In genomic region chr11:46036374-46036773, GRCm38 (mm10) we compare ENCODE assay signal across 24 mouse cellular contexts. TPM values are rescaled to one million over a fixed set of nuclear protein-coding genes. Genes with fewer than 3 reads are reported as not detected.
DNase-seq lines count a peak whose midpoint lies in the region; ATAC-seq and TF ChIP-seq lines count a peak whose summit lies in the region.
"Had no signal": no experiment of that assay in that cellular context is flagged by ENCODE, and none has a peak within 500 bp of the region (broad histone marks: within the 10 kb centered on the region; RNA-seq: fewer than 3 reads in every experiment).

No protein-coding gene starts in this region.

- TF ChIP-seq CTCF in liver, adult 2 months (IDR thresholded peaks at IDR 0.05; ENCODE audit: low read depth, low read length), result no peak
- TF ChIP-seq CTCF in liver, postnatal 0 days (IDR thresholded peaks at IDR 0.05; ENCODE audit: low read depth), result no peak

- TF ChIP-seq POLR2A in liver, adult 2 months (IDR thresholded peaks at IDR 0.05; ENCODE audit: extremely low read depth, insufficient read depth, low read length), result no peak

- ATAC-seq in liver, embryonic 11.5 days (replicated peaks; ENCODE audit: low FRiP score), result 0 out of 2 replicates have a peak, but pooled peaks have one; percentile 39
- no peak for ATAC-seq in liver, embryonic 12.5 days
- ATAC-seq in liver, postnatal 0 days, result peak; percentile 54
- ATAC-seq: activated CD4-positive, CD25-positive, alpha-beta regulatory T cell, adult 4 months; CD4-positive, CD25-positive, alpha-beta regulatory T cell, adult 4 months; Patski had no signal

- H3K9ac ChIP-seq in liver, adult 2 months (ENCODE audit: low read depth, low read length), result no peak overlapping the region
- H3K9ac ChIP-seq in liver, embryonic 11.5 days (ENCODE audit: low read depth, low read length), result no peak overlapping the region
- H3K9ac ChIP-seq in liver, embryonic 12.5 days, result no peak overlapping the region
- H3K9ac ChIP-seq in liver, postnatal 0 days (replicated peaks), result no peak overlapping the region

- peak; percentile 72 for DNase-seq in heart, adult 11 months
- DNase-seq in heart, adult 18-20 months, result no peak
- DNase-seq in liver, adult 2 months (ENCODE audit: extremely low read depth, low read depth, low spot score), result peak; percentile 45
- no peak for DNase-seq in liver
- no peak for DNase-seq in liver, embryonic 11.5 days (ENCODE audit: low spot score)
- DNase-seq in liver, postnatal 0 days, result no peak
- DNase-seq in MN1 (ENCODE audit: low spot score), result no peak
- DNase-seq: adrenal gland, adult 2 months; adrenal gland, adult 8-10 months; adrenal gland, postnatal 10 days; adrenal gland, postnatal 14 days; adrenal gland, postnatal 25 days; adrenal gland, postnatal 36 days; B cell, adult 2 months; cerebellum, adult 11 months; cerebellum, adult 11-12 months; cerebellum, adult 18-20 months had no signal

- H3K27me3 ChIP-seq in liver, adult 2 months (ENCODE audit: control insufficient read depth, insufficient read depth, low read length), result no peaks in the 10 kb centered on the region
- no peaks in the 10 kb centered on the region for H3K27me3 ChIP-seq in liver, embryonic 11.5 days (replicated peaks; ENCODE audit: control insufficient read depth, insufficient read depth, low read length)
- H3K27me3 ChIP-seq in liver, embryonic 12.5 days (replicated peaks), result 0 out of 2 replicates have a peak, but pooled peaks cover 4% of the 10 kb centered on the region
- H3K27me3 ChIP-seq in liver, postnatal 0 days (ENCODE audit: insufficient read depth, low read length), result no peaks in the 10 kb centered on the region
- H3K27me3 ChIP-seq: CH12.LX, Patski had no signal

- peaks cover 4% of the 10 kb centered on the region; the same call in 1 of the 2 replicates for H3K4me1 ChIP-seq in liver, adult 2 months (ENCODE audit: control insufficient read depth, insufficient read depth, low read length)
- no peaks in the 10 kb centered on the region for H3K4me1 ChIP-seq in liver, embryonic 11.5 days (replicated peaks; ENCODE audit: control insufficient read depth, insufficient read depth, low read length)
- 0 out of 2 replicates have a peak, but pooled peaks cover 6% of the 10 kb centered on the region for H3K4me1 ChIP-seq in liver, embryonic 12.5 days
- no peaks in the 10 kb centered on the region; the same call in 1 of the 2 replicates for H3K4me1 ChIP-seq in liver, postnatal 0 days (ENCODE audit: insufficient read depth)

- no peak for TF ChIP-seq EP300 in liver, postnatal 0 days (IDR thresholded peaks at IDR 0.05; ENCODE audit: low read depth)

- H3K79me2 ChIP-seq in liver, adult 2 months (ENCODE audit: control insufficient read depth, insufficient read depth, low read length), result no peaks in the 10 kb centered on the region

- WGBS in liver, adult 2 months, result 56% methylated on average over 10 of the region's 10 CpGs
- WGBS in liver, embryonic 11.5 days, result 83% methylated on average over 10 of the region's 10 CpGs
- WGBS in liver, embryonic 12.5 days (ENCODE audit: insufficient replicate concordance), result 83% methylated on average over 10 of the region's 10 CpGs
- 79% methylated on average over 10 of the region's 10 CpGs for WGBS in liver, postnatal 0 days (ENCODE audit: insufficient replicate concordance)

- no peaks in the 10 kb centered on the region for H3K9me3 ChIP-seq in liver, embryonic 11.5 days (ENCODE audit: control insufficient read depth, low read length)
- H3K9me3 ChIP-seq in liver, embryonic 12.5 days (replicated peaks), result no peaks in the 10 kb centered on the region
- no peaks in the 10 kb centered on the region for H3K9me3 ChIP-seq in liver, postnatal 0 days (ENCODE audit: low read length)
- H3K9me3 ChIP-seq: G1E had no signal

- H3K4me3 ChIP-seq in liver, adult 2 months (ENCODE audit: insufficient read depth, low read depth, low read length), result no peak overlapping the region
- no peak overlapping the region for H3K4me3 ChIP-seq in liver, embryonic 11.5 days (ENCODE audit: low read depth, low read length)
- H3K4me3 ChIP-seq in liver, embryonic 12.5 days, result no peak overlapping the region
- H3K4me3 ChIP-seq in liver, postnatal 0 days (ENCODE audit: low read depth, low read length), result no peak overlapping the region

- no peaks in the 10 kb centered on the region for H3K36me3 ChIP-seq in liver, adult 2 months (ENCODE audit: control insufficient read depth, insufficient read depth, low read length)
- no peaks in the 10 kb centered on the region for H3K36me3 ChIP-seq in liver, embryonic 11.5 days (ENCODE audit: control insufficient read depth, insufficient read depth, low read length)
- H3K36me3 ChIP-seq in liver, embryonic 12.5 days, result no peaks in the 10 kb centered on the region
- H3K36me3 ChIP-seq in liver, postnatal 0 days (replicated peaks; ENCODE audit: insufficient read depth, low read length), result no peaks in the 10 kb centered on the region
- H3K36me3 ChIP-seq: G1E had no signal

- H3K4me2 ChIP-seq in liver, embryonic 11.5 days, result no peak overlapping the region
- H3K4me2 ChIP-seq in liver, embryonic 12.5 days, result no peak overlapping the region
- no peak overlapping the region for H3K4me2 ChIP-seq in liver, postnatal 0 days (ENCODE audit: low read depth, low read length)

- no peak overlapping the region for H3K27ac ChIP-seq in liver, adult 2 months (replicated peaks; ENCODE audit: insufficient read depth, low read depth, low read length)
- no peak overlapping the region for H3K27ac ChIP-seq in liver, embryonic 11.5 days (ENCODE audit: low read depth, low read length)
- H3K27ac ChIP-seq in liver, embryonic 12.5 days, result no peak overlapping the region
- H3K27ac ChIP-seq in liver, postnatal 0 days (ENCODE audit: low read depth), result no peak overlapping the region

RNA-seq across cellular contexts. Expression of gene Gm12166, which starts 15.7 kb away (rescaled TPM):
- total RNA-seq in heart, adult 18-20 months (2021), result 1 to 10 TPM; 1.0 to 2.9 TPM
- total RNA-seq in liver, adult 2 months (2014; rRNA removed), result 2.3 and 3.5 TPM in 2 replicates
- polyA plus RNA-seq in liver, adult 2 months (2012; rRNA removed), result 6.2 and 7.0 TPM in 2 replicates
- polyA plus RNA-seq in liver, embryonic 11.5 days (2014; fragmentation: Nextera tagmentation; extraction: Ambion mirVana), result 5.5 and 6.6 TPM in 2 replicates
- 4.1 and 5.3 TPM in 2 replicates for polyA plus RNA-seq in liver, embryonic 12.5 days (2016; fragmentation: Nextera tagmentation; extraction: Ambion mirVana)
- polyA plus RNA-seq in liver, postnatal 0 days (2015; fragmentation: Nextera tagmentation; extraction: Ambion mirVana), result 3.6 and 5.2 TPM in 2 replicates

RNA-seq across cellular contexts. Expression of gene Adam19, which starts 19.4 kb away (rescaled TPM):
- 10 to 100 TPM; 48.1 to 54.5 TPM for total RNA-seq in heart, adult 18-20 months (2021)
- 0.47 and 0.55 TPM in 2 replicates for total RNA-seq in liver, adult 2 months (2014; rRNA removed)
- 0.50 and 1.1 TPM in 2 replicates for polyA plus RNA-seq in liver, adult 2 months (2012; rRNA removed)
- polyA plus RNA-seq in liver, embryonic 11.5 days (2014; fragmentation: Nextera tagmentation; extraction: Ambion mirVana), result 8.5 and 8.8 TPM in 2 replicates
- polyA plus RNA-seq in liver, embryonic 12.5 days (2016; fragmentation: Nextera tagmentation; extraction: Ambion mirVana), result 3.6 and 4.5 TPM in 2 replicates
- 1.0 and 1.1 TPM in 2 replicates for polyA plus RNA-seq in liver, postnatal 0 days (2015; fragmentation: Nextera tagmentation; extraction: Ambion mirVana)
- polyA plus RNA-seq: G1E had no signal

RNA-seq across cellular contexts. Expression of gene Sox30, which starts 56.3 kb away (rescaled TPM):
- under 1 TPM in 1 of 2 experiments, not detected in 1; 0.13 TPM for total RNA-seq in heart, adult 18-20 months (2021)
- total RNA-seq in liver, adult 2 months (2014; rRNA removed), result under 0.01 TPM in 1 of 2 replicates, not detected in the other
- not detected in 2 replicates for polyA plus RNA-seq in liver, adult 2 months (2012; rRNA removed)
- 0.05 and 0.08 TPM in 2 replicates for polyA plus RNA-seq in liver, embryonic 11.5 days (2014; fragmentation: Nextera tagmentation; extraction: Ambion mirVana)
- polyA plus RNA-seq in liver, embryonic 12.5 days (2016; fragmentation: Nextera tagmentation; extraction: Ambion mirVana), result 0.06 TPM in 2 replicates
- 0.04 TPM in 1 of 2 replicates, not detected in the other for polyA plus RNA-seq in liver, postnatal 0 days (2015; fragmentation: Nextera tagmentation; extraction: Ambion mirVana)
- total RNA-seq: CH12.LX, MEL had no signal
- polyA plus RNA-seq: activated CD4-positive, CD25-positive, alpha-beta regulatory T cell, adult 4 months; CD4-positive, CD25-positive, alpha-beta regulatory T cell, adult 4 months; G1E; Patski had no signal

Comparison
In these comparisons a context has a peak if more than half of its experiments do, and no peak if none do; other contexts are left out.
1. DNase-seq: peak in heart, adult 11 months (single experiment) and liver, adult 2 months (single experiment); none in heart, adult 18-20 months (0 of 2), liver (single experiment), liver, embryonic 11.5 days (single experiment), liver, postnatal 0 days (single experiment) and MN1 (single experiment).